Mouse (Mus musculus) ES-E14 (cell line): ENCODE measurements around the gene Polr3b.

Source experiments
- HCFC1 ChIP-seq: IDR thresholded peaks from 2 replicates; pipeline ENCODE4 v1.6.1; 2012; ENCODE audit warnings: low read length, inconsistent platforms, borderline replicate concordance; ENCODE audit not compliant: insufficient read depth
- ZNF384 ChIP-seq: IDR thresholded peaks from 2 replicates; pipeline ENCODE4 v1.6.1; 2012; ENCODE audit warnings: low read depth, low read length, inconsistent platforms

- TF ChIP-seq ZNF384 (no peak), HCFC1 (no peak)
These were observed 18.8 kb downstream of the Polr3b start for GRCm38 (mm10) chr10:84640861-84641260.
